Mouse (Mus musculus) forebrain, embryonic 16.5 days (tissue): ENCODE measurements at regions not wholly inside any gene's neighbourhood (a gene's known extent, or its start where the extent isn't known, plus 50 kb on each side); places are given as distances from the start of the nearest gene placed in this dataset.

ENCODE experiments used
- ATAC-seq: fragments of 200-750 bp; cut with Nextera tagmentation; 2 replicates; pipeline ENCODE4 v1.8.0; 2017; ENCODE audit warnings: mild to moderate bottlenecking, moderate library complexity
- H3K27ac ChIP-seq: fragments of 300-500 bp; sonication (generic); 2 replicates; pipeline ENCODE4 v1.5.1; 2014; ENCODE audit warnings: low read length, control low read depth
- H3K27me3 ChIP-seq: fragments of 300-500 bp; sonication (generic); replicated peaks from 2 replicates; pipeline ENCODE4 v1.6.1; 2014; ENCODE audit warnings: low read length; ENCODE audit not compliant: control insufficient read depth, insufficient read depth
- H3K36me3 ChIP-seq: fragments of 300-500 bp; sonication (generic); 2 replicates; pipeline ENCODE4 v1.6.1; 2014; ENCODE audit not compliant: control insufficient read depth, insufficient read depth
- H3K4me1 ChIP-seq: fragments of 300-500 bp; sonication (generic); replicated peaks from 2 replicates; pipeline ENCODE4 v1.6.1; 2014; ENCODE audit warnings: low read length; ENCODE audit not compliant: control insufficient read depth, insufficient read depth
- H3K4me2 ChIP-seq: fragments of 300-500 bp; sonication (generic); 2 replicates; pipeline ENCODE4 v1.6.1; 2014; ENCODE audit warnings: mild to moderate bottlenecking, low read length, control low read depth
- H3K4me3 ChIP-seq: fragments of 300-500 bp; sonication (generic); replicated peaks from 2 replicates; pipeline ENCODE4 v1.5.1; 2014; ENCODE audit warnings: mild to moderate bottlenecking, low read length, control low read depth
- H3K9ac ChIP-seq: fragments of 300-500 bp; sonication (generic); replicated peaks from 2 replicates; pipeline ENCODE4 v1.6.1; 2014; ENCODE audit warnings: low read depth, low read length, control low read depth
- H3K9me3 ChIP-seq: fragments of 300-500 bp; sonication (generic); 2 replicates; pipeline ENCODE4 v1.6.1; 2016; ENCODE audit warnings: low read length; ENCODE audit not compliant: control insufficient read depth
- WGBS: fragments of 180-500 bp; shearing (Covaris S2); extraction: QIAGEN DNeasy Blood & Tissue Kit; methylation state at CpG from one replicate; pipeline ENCODE4 v1.1.7; 2014; 5-methylcytosine and 5-hydroxymethylcytosine counted together

- Histone ChIP-seq H3K9me3 (no peaks in the 10 kb centered on the region), H3K4me3 (no peak overlapping the region), H3K27me3 (no peaks in the 10 kb centered on the region), H3K36me3 (no peaks in the 10 kb centered on the region), H3K4me1 (no peaks in the 10 kb centered on the region), H3K4me2 (no peak overlapping the region), H3K9ac (no peak overlapping the region), H3K27ac (no peak overlapping the region)
- 22% methylated on average over 3 of the region's 3 CpGs for WGBS
- ATAC-seq = no peak
Observed at GRCm38 (mm10) chr15:26220855-26221254, 88.0 kb upstream of the March11 start.

GRCm38 (mm10) chr15:26228646-26229045 is 80.2 kb upstream of the March11 start:
- Histone ChIP-seq H3K27ac (no peak overlapping the region), H3K4me2 (no peak overlapping the region), H3K4me3 (no peak overlapping the region), H3K36me3 (no peaks in the 10 kb centered on the region), H3K27me3 (no peaks in the 10 kb centered on the region), H3K9ac (no peak overlapping the region), H3K4me1 (no peaks in the 10 kb centered on the region), H3K9me3 (no peaks in the 10 kb centered on the region)
- 80% methylated on average over 4 of the region's 4 CpGs for WGBS
- no peak for ATAC-seq
